Mouse (Mus musculus) spleen, adult 10 weeks (tissue): ENCODE measurements around the gene AU022751. TPM values are rescaled to one million over a fixed set of nuclear protein-coding genes. Genes with fewer than 3 reads are reported as not detected.

Source experiments
- polyA plus RNA-seq: library from polyadenylated mRNA; stranded (reverse); fragments of 350-450 nt; fragmentation: Illumina TruSeq; extraction: RNeasy Lipid Tissue Mini Kit (QIAGEN cat#74804); gene quantifications from one replicate; pipeline ENCODE4 v1.2.3, GENCODE M21; 2015; ENCODE audit warnings: low replicate concordance; ENCODE audit not compliant: insufficient read depth

The AU022751 gene
- not detected for polyA plus RNA-seq

DNA sequence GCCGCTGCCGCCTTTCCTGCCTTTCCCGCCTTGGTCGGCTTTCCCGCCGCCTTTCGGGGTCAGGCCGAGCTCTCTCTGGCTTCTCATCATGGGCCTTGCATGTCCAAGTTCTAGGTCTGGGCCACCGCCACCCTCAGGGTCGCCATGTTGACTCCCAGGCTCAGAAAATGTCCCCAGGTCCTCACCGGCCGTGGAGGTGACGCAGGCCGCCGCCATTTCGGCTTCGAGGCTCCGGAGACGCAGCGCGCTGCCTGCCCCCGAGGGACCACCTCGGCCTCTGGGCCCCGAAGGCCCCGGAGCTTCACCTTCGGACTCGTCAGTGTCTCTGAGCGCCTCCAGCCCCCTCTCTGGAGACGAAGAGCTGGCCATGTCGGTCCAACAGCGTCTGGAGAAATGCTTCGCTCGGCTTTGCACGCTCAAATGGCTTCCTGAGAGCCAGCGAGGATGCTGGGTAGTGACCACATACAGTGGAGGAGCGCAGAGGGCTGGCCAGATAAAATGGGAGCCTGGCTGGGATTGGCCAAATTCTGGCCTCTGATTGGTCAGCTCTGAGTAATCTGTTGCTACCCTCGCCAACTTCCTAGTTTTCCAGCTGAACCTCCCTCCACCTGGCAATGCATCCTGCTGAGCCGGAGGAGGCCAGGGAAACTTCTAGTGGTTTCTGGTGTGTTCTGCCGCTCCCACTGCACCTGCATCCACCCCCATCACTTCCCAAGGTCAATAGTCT lies at the start of gene AU022751:
TSS of gene AU022751 (minus strand) at position 466 of the 727 bp plus-strand sequence.

DNA sequence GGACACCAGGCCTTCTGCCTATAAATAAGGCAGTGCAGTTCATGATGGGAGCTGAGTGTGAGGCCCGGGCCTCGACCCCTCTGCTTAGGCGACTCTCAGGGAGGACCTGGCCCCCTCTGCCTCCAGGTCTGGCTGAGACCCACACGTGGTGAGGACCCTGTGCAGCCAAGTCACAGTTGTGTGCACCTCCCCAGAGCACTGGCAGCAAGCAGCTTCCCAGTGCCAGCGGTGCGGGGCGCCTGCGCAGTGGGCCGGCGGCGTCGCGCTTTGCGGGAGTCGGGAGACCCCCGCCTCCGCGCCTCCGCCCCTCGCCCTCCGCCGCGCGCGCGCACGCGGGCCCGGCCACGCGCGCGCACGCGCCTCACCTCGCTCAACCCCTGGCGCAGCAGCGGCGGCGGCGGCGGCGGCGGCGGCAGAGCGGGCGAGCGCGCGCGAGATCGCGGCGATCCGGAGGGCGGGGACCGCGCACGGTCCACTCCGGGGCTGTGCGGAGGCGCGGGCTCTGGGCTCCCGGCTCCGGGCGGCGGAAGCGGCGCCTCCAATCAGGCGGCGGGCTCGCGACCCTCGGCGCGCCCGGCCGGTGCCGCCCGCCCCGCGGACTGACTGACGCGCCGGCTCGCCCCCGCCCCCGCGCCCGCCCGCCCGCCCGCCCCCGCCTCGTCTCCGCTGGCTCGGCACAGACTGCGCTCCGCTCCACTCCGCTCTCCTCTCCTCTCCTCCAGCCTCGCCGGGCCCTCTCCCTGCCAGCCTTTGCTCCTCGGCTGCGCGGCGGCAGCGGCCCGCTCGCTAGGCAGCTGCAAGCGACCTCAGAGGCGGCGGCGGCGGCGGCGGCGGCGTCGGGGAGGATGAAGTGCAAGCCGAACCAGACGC lies 35.9 kb downstream of the AU022751 start, which contains the start of gene Nudt11:
TSS of gene Nudt11 (plus strand) at position 388 of the 870 bp plus-strand sequence.

Other genes starting within 250 kb of the AU022751 start
- gene Nudt11, start 36.0 kb downstream of the AU022751 start, polyA plus RNA-seq, result 0.10 TPM
- gene Nudt10, start 89.6 kb upstream of the AU022751 start, polyA plus RNA-seq, result 0.22 TPM
- gene Bmp15, start 237.3 kb upstream of the AU022751 start, polyA plus RNA-seq, result not detected